Mouse (Mus musculus) CH12.LX (cell line): ENCODE measurements at regions not wholly inside any gene's neighbourhood (a gene's known extent, or its start where the extent isn't known, plus 50 kb on each side); places are given as distances from the start of the nearest gene placed in this dataset.

Experiments
- DNase-seq: peaks from one replicate; pipeline ENCODE4 v3.0.0-alpha.2; 2013; ENCODE audit errors: extremely low read depth
- H3K27ac ChIP-seq: 2 replicates; pipeline ENCODE4 v1.5.1; 2012; ENCODE audit warnings: low read depth, mild to moderate bottlenecking, control low read depth, moderate library complexity; ENCODE audit not compliant: insufficient read depth
- H3K27me3 ChIP-seq: replicated peaks from 2 replicates; pipeline ENCODE3; 2012; ENCODE audit warnings: inconsistent platforms
- H3K36me3 ChIP-seq, 2 experiments: replicated peaks in 1 of 2; 2 replicates each; pipeline versions ENCODE3 to v1.6.1; 2012; ENCODE audit warnings: inconsistent platforms in 1 of 2, low read length in 1 of 2, mild to moderate bottlenecking in 1 of 2, mixed read lengths in 1 of 2, moderate library complexity in 1 of 2; ENCODE audit not compliant: control insufficient read depth in 1 of 2, insufficient read depth in 1 of 2
- H3K4me1 ChIP-seq, 2 experiments: 2 replicates each; pipeline ENCODE4 v1.6.1; 2012; ENCODE audit warnings: inconsistent platforms in 1 of 2, moderate library complexity in 1 of 2; ENCODE audit not compliant: insufficient read depth in 2 of 2, control insufficient read depth in 1 of 2
- H3K4me2 ChIP-seq: 2 replicates; pipeline ENCODE4 v1.6.1; 2012; ENCODE audit warnings: low read depth, mild to moderate bottlenecking, control low read depth; ENCODE audit not compliant: poor library complexity, insufficient read depth, severe bottlenecking
- H3K4me3 ChIP-seq, 3 experiments: fragments of 150-350 bp in 1 of 3; sonication (generic) in 1 of 3; replicated peaks in 1 of 3; 2 replicates each; pipeline versions ENCODE3 to v1.5.1; 2011 to 2012; ENCODE audit warnings: low read depth in 2 of 3, low read length in 2 of 3, mild to moderate bottlenecking in 2 of 3, moderate library complexity in 2 of 3, control low read depth in 1 of 3, improper control_type of control experiment in 1 of 3, inconsistent platforms in 1 of 3, mixed read lengths in 1 of 3; ENCODE audit not compliant: poor library complexity in 1 of 3
- H3K79me2 ChIP-seq: replicated peaks from 2 replicates; pipeline ENCODE4 v1.6.1; 2012; ENCODE audit warnings: mild to moderate bottlenecking, moderate library complexity; ENCODE audit not compliant: control insufficient read depth, poor library complexity, insufficient read depth, severe bottlenecking; ENCODE audit errors: extremely low read depth
- H3K9ac ChIP-seq: 2 replicates; pipeline ENCODE4 v1.6.1; 2012; ENCODE audit warnings: low read depth, mild to moderate bottlenecking, control low read depth, moderate library complexity; ENCODE audit not compliant: insufficient read depth
- H3K9me3 ChIP-seq: replicated peaks from 2 replicates; pipeline ENCODE3; 2012; ENCODE audit warnings: low read length, inconsistent platforms, mixed read lengths
- BHLHE40 ChIP-seq: IDR thresholded peaks from 2 replicates; pipeline ENCODE4 v1.6.1; 2011; ENCODE audit warnings: mild to moderate bottlenecking, low read depth, low read length, improper control_type of control experiment
- CHD1 ChIP-seq: IDR thresholded peaks from 2 replicates; pipeline ENCODE4 v1.6.1; 2012; ENCODE audit warnings: low read depth, low read length, improper control_type of control experiment, inconsistent platforms
- CHD2 ChIP-seq: IDR thresholded peaks from 2 replicates; pipeline ENCODE4 v1.6.1; 2011; ENCODE audit warnings: low read length, improper control_type of control experiment
- CTCF ChIP-seq, 2 experiments: IDR thresholded peaks in 1 of 2; conservative IDR thresholded peaks in 1 of 2; 2 replicates each; pipeline ENCODE4 v1.5.1; 2011 to 2012; ENCODE audit warnings: low read depth in 2 of 2, low read length in 2 of 2, improper control_type of control experiment in 1 of 2, inconsistent platforms in 1 of 2, mild to moderate bottlenecking in 1 of 2, moderate library complexity in 1 of 2
- E2F4 ChIP-seq: IDR thresholded peaks from 2 replicates; pipeline ENCODE4 v1.6.1; 2011; ENCODE audit warnings: low read depth, low read length, improper control_type of control experiment; ENCODE audit not compliant: insufficient replicate concordance
- ELF1 ChIP-seq: IDR thresholded peaks from 2 replicates; pipeline ENCODE4 v1.6.1; 2014; ENCODE audit warnings: low read depth, mild to moderate bottlenecking, inconsistent platforms, low read length, improper control_type of control experiment
- EP300 ChIP-seq: IDR thresholded peaks from 2 replicates; pipeline ENCODE4 v1.6.1; 2011; ENCODE audit warnings: low read length, improper control_type of control experiment
- ETS1 ChIP-seq: conservative IDR thresholded peaks from 2 replicates; pipeline ENCODE4 v1.6.1; 2012; ENCODE audit warnings: low read depth, mild to moderate bottlenecking, inconsistent platforms, low read length, improper control_type of control experiment, moderate library complexity
- GABPA ChIP-seq: IDR thresholded peaks from 2 replicates; pipeline ENCODE4 v1.6.1; 2012; ENCODE audit warnings: low read depth, low read length, improper control_type of control experiment, inconsistent platforms; ENCODE audit not compliant: insufficient replicate concordance
- KAT2A ChIP-seq: IDR thresholded peaks from 2 replicates; pipeline ENCODE4 v1.6.1; 2012; ENCODE audit warnings: low read length, improper control_type of control experiment, inconsistent platforms; ENCODE audit not compliant: insufficient replicate concordance
- MAFK ChIP-seq: IDR thresholded peaks from 2 replicates; pipeline ENCODE4 v1.6.1; 2011; ENCODE audit warnings: low read length, improper control_type of control experiment; ENCODE audit not compliant: insufficient replicate concordance
- MAX ChIP-seq: IDR thresholded peaks from 2 replicates; pipeline ENCODE4 v1.6.1; 2011; ENCODE audit warnings: low read length, improper control_type of control experiment
- MAZ ChIP-seq: IDR thresholded peaks from 2 replicates; pipeline ENCODE4 v1.6.1; 2012; ENCODE audit warnings: low read depth, mild to moderate bottlenecking, inconsistent platforms, low read length, improper control_type of control experiment, moderate library complexity
- MEF2A ChIP-seq: IDR thresholded peaks from 2 replicates; pipeline ENCODE4 v1.6.1; 2014; ENCODE audit warnings: low read depth, mild to moderate bottlenecking, inconsistent platforms, low read length, improper control_type of control experiment, borderline replicate concordance
- MXI1 ChIP-seq: IDR thresholded peaks from 2 replicates; pipeline ENCODE4 v1.6.1; 2011; ENCODE audit warnings: mild to moderate bottlenecking, low read depth, low read length, improper control_type of control experiment
- PAX5 ChIP-seq: IDR thresholded peaks from 2 replicates; pipeline ENCODE4 v1.6.1; 2012; ENCODE audit warnings: low read length, inconsistent platforms, mixed read lengths
- POLR2A ChIP-seq: IDR thresholded peaks from 2 replicates; pipeline ENCODE4 v1.6.1; 2011; ENCODE audit warnings: low read depth, mild to moderate bottlenecking, improper control_type of control experiment, low read length
- POLR2AphosphoS2 ChIP-seq: IDR thresholded peaks from 2 replicates; pipeline ENCODE4 v1.6.1; 2011; ENCODE audit warnings: low read depth, low read length, improper control_type of control experiment
- RAD21 ChIP-seq: IDR thresholded peaks from 2 replicates; pipeline ENCODE4 v1.6.1; 2011; ENCODE audit warnings: low read depth, mild to moderate bottlenecking, low read length, improper control_type of control experiment, moderate library complexity
- RCOR1 ChIP-seq: conservative IDR thresholded peaks from 2 replicates; pipeline ENCODE4 v1.6.1; 2012; ENCODE audit warnings: low read depth, mild to moderate bottlenecking, inconsistent platforms, low read length, improper control_type of control experiment
- SIN3A ChIP-seq: IDR thresholded peaks from 2 replicates; pipeline ENCODE4 v1.6.1; 2012; ENCODE audit warnings: low read length, improper control_type of control experiment, inconsistent platforms
- UBTF ChIP-seq: IDR thresholded peaks from 2 replicates; pipeline ENCODE4 v1.6.1; 2012; ENCODE audit warnings: low read depth, mild to moderate bottlenecking, inconsistent platforms, low read length, improper control_type of control experiment, moderate library complexity
- USF1 ChIP-seq: IDR thresholded peaks from 2 replicates; pipeline ENCODE4 v1.6.1; 2014; ENCODE audit warnings: low read depth, mild to moderate bottlenecking, inconsistent platforms, low read length, improper control_type of control experiment
- USF2 ChIP-seq: conservative IDR thresholded peaks from 2 replicates; pipeline ENCODE4 v1.6.1; 2011; ENCODE audit warnings: low read depth, low read length, improper control_type of control experiment
- ZKSCAN1 ChIP-seq: IDR thresholded peaks from 2 replicates; pipeline ENCODE4 v1.6.1; 2012; ENCODE audit warnings: low read depth, inconsistent platforms, low read length, improper control_type of control experiment, borderline replicate concordance
- ZMIZ1 ChIP-seq: IDR thresholded peaks from 2 replicates; pipeline ENCODE4 v1.6.1; 2012; ENCODE audit warnings: low read depth, mild to moderate bottlenecking, inconsistent platforms, low read length, improper control_type of control experiment
- dilution Hi-C: fragments of 300-500 bp; cut with MboI; formaldehyde crosslinking; loops from 2 replicates; pipeline ENCODE4 v1.14.3; 2020; ENCODE audit warnings: low sequenced_read_pairs; ENCODE audit not compliant: extremely low pct_unique_long_range_greater_than_20kb, extremely low pct_ligation_motif_present
- in situ Hi-C: fragments of 300-500 bp; cut with MboI; formaldehyde crosslinking; loops from 3 replicates; pipeline ENCODE4 v1.14.3; 2019; ENCODE audit warnings: low sequenced_read_pairs, low pct_ligation_motif_present, low pct_unique_long_range_greater_than_20kb, mixed read lengths

GRCm38 (mm10) chr16:25104165-25104564 is 182.5 kb upstream of the Tprg start:
- H3K27ac ChIP-seq: no peak overlapping the region
- no peaks in the 10 kb centered on the region for H3K27me3 ChIP-seq
- in situ Hi-C loops: no loop called here
- no peaks in the 10 kb centered on the region for H3K36me3 ChIP-seq
- H3K9me3 ChIP-seq: no peaks in the 10 kb centered on the region
- H3K79me2 ChIP-seq: no peaks in the 10 kb centered on the region
- no peak overlapping the region for H3K4me3 ChIP-seq
- TF ChIP-seq CTCF (conservative IDR thresholded peaks at IDR 0.05 in 1 of 2, IDR thresholded peaks at IDR 0.05 in 1 of 2; ENCODE audit: low read depth in 2 of 2, low read length in 2 of 2) (no peak), EP300 (no peak), RAD21 (no peak), CHD1 (no peak), PAX5 (no peak)
- H3K9ac ChIP-seq: no peak overlapping the region
- dilution Hi-C loops: no loop called here
- H3K4me2 ChIP-seq: no peak overlapping the region
- no peaks in the 10 kb centered on the region for H3K4me1 ChIP-seq
- DNase-seq: no peak

DNA sequence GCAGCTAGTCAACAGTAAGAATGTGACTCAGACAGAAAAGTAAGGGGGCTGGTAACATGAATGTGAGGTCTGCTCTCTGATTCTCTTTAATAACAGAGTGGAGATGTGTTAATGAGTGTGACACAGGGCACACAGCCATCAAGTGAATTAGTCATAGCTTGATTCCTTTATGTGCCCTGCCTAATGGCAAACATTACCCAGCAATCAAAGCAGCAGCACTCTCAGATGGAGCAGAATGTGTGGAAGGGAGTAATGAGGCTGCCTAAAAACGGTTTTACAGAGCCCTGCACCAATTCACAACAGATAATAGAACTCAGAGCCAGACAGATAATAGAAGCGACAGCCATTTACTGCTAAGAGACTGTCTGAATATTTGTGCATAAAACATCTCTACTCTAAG is 182.0 kb upstream of the Tprg start:
- Histone ChIP-seq H3K4me2 (no peak overlapping the region), H3K27ac (no peak overlapping the region), H3K4me3 (no peak overlapping the region), H3K9ac (no peak overlapping the region), H3K36me3 (no peaks in the 10 kb centered on the region), H3K4me1 (no peaks in the 10 kb centered on the region), H3K9me3 (no peaks in the 10 kb centered on the region), H3K27me3 (no peaks in the 10 kb centered on the region), H3K79me2 (no peaks in the 10 kb centered on the region)
- dilution Hi-C loops: no loop called here
- in situ Hi-C loops: no loop called here
- DNase-seq: no peak
- TF ChIP-seq POLR2AphosphoS2: no peak
- no peak for TF ChIP-seq KAT2A
- TF ChIP-seq USF1: no peak
- TF ChIP-seq MAFK: no peak
- no peak for TF ChIP-seq MEF2A
- no peak for TF ChIP-seq ZKSCAN1
- no peak for TF ChIP-seq ETS1
- TF ChIP-seq PAX5: no peak
- no peak for TF ChIP-seq POLR2A
- TF ChIP-seq ELF1: no peak
- no peak for TF ChIP-seq BHLHE40
- no peak for TF ChIP-seq RCOR1
- TF ChIP-seq USF2: no peak
- TF ChIP-seq E2F4: no peak

DNA sequence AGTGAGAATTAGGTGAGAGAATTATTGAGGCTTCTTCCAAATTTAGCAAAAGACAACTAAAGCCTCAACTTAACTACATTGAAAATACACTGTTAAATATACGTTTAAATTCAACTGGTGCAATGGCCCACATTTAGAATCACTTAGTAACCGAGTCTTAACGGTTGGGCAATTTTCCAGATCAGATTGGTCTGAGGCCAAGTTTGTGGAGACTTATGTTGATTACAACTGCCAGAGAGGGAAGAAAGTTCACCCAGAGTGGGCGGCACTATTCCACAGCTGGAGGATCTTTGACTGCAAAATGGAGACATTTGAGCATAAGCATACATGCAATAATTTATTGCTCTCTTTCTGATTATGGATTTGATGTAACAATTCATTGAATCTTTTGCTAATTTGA is 146.5 kb upstream of the Tprg start:
- dilution Hi-C loops: no loop called here

More for the DNA sequence above, 146.5 kb upstream of the Tprg start:
- H3K9me3 ChIP-seq: no peaks in the 10 kb centered on the region
- no peak for DNase-seq
- H3K27ac ChIP-seq: no peak overlapping the region
- no peaks in the 10 kb centered on the region for H3K27me3 ChIP-seq
- no peaks in the 10 kb centered on the region for H3K4me1 ChIP-seq
- no peak overlapping the region for H3K9ac ChIP-seq
- no peak overlapping the region for H3K4me3 ChIP-seq
- in situ Hi-C loops: no loop called here
- no peaks in the 10 kb centered on the region for H3K36me3 ChIP-seq
- H3K4me2 ChIP-seq: no peak overlapping the region
- no peak for TF ChIP-seq UBTF
- no peak for TF ChIP-seq MAFK
- TF ChIP-seq MXI1: no peak
- no peak for TF ChIP-seq USF1
- no peak for TF ChIP-seq ETS1
- no peak for TF ChIP-seq KAT2A
- no peak for TF ChIP-seq RAD21
- TF ChIP-seq MAZ: no peak
- TF ChIP-seq SIN3A: no peak
- TF ChIP-seq CHD2: no peak
- no peak for TF ChIP-seq MAX
- TF ChIP-seq POLR2A: no peak
- TF ChIP-seq POLR2AphosphoS2: no peak
- TF ChIP-seq GABPA: no peak
- no peak for TF ChIP-seq ZMIZ1
- TF ChIP-seq, all 38 proteins: peak for 0
- H3K79me2 ChIP-seq: no peaks in the 10 kb centered on the region
